Mouse (Mus musculus) CH12.LX (cell line): ENCODE measurements at regions not wholly inside any gene's neighbourhood (a gene's known extent, or its start where the extent isn't known, plus 50 kb on each side); places are given as distances from the start of the nearest gene placed in this dataset.

Experiments used
- MEF2A ChIP-seq: IDR thresholded peaks from 2 replicates; pipeline ENCODE4 v1.6.1; 2014; ENCODE audit warnings: low read depth, mild to moderate bottlenecking, inconsistent platforms, low read length, improper control_type of control experiment, borderline replicate concordance
- POLR2A ChIP-seq: IDR thresholded peaks from 2 replicates; pipeline ENCODE4 v1.6.1; 2011; ENCODE audit warnings: low read depth, mild to moderate bottlenecking, improper control_type of control experiment, low read length

GRCm38 (mm10) chr15:96210721-96211400 is 76.5 kb upstream of the Arid2 start:
- TF ChIP-seq POLR2A (no peak), MEF2A (no peak)
